Mouse (Mus musculus) lung, adult 2 months (tissue): ENCODE results near the gene Scn9a.

Experiments
- CTCF ChIP-seq: fragments of 200-500 bp; IDR thresholded peaks from 2 replicates; pipeline ENCODE4 v1.5.1; 2011; ENCODE audit warnings: mild to moderate bottlenecking, low read length, control low read depth; ENCODE audit not compliant: insufficient read depth
- POLR2A ChIP-seq: fragments of 200-500 bp; IDR thresholded peaks from 2 replicates; pipeline ENCODE4 v1.6.1; 2011; ENCODE audit warnings: low read depth, mild to moderate bottlenecking, control low read depth, low read length, borderline replicate concordance; ENCODE audit errors: extremely low read depth

- no peak for TF ChIP-seq CTCF
- TF ChIP-seq POLR2A, result no peak
These were observed 156.4 kb downstream of the Scn9a start for GRCm38 (mm10) chr2:66478395-66478794.
